Mouse (Mus musculus): ENCODE results near the gene Sbk1.

- TF ChIP-seq CTCF (IDR thresholded peaks at IDR 0.05; ENCODE audit: low read depth), result peak; percentile 49
- TF ChIP-seq EP300 (IDR thresholded peaks at IDR 0.05; ENCODE audit: low read depth), result no peak
These were observed 63.1 kb downstream of the Sbk1 start for GRCm38 (mm10) chr7:126335556-126335955.
